Mouse (Mus musculus) limb, embryonic 14.5 days (tissue): ENCODE measurements at regions not wholly inside any gene's neighbourhood (a gene's known extent, or its start where the extent isn't known, plus 50 kb on each side); places are given as distances from the start of the nearest gene placed in this dataset.
"Not testable (repeated sequence)": the region's sequence is repeated elsewhere in the genome, so short reads cannot be mapped to it uniquely, and the experiment has no call there.

ENCODE experiments used
- ATAC-seq: fragments of 200-750 bp; cut with Nextera tagmentation; 2 replicates; pipeline ENCODE4 v1.8.0; 2017; ENCODE audit warnings: low read depth, moderate number of reproducible peaks, moderate TSS enrichment; ENCODE audit not compliant: low FRiP score
- DNase-seq: peaks from one replicate; pipeline ENCODE4 v3.0.0-alpha.2; 2015; ENCODE audit warnings: low spot score
- H3K27ac ChIP-seq: fragments of 300-500 bp; sonication (generic); replicated peaks from 2 replicates; pipeline ENCODE4 v1.5.1; 2014; ENCODE audit warnings: low read depth, mild to moderate bottlenecking, low read length, moderate library complexity, mixed read lengths
- H3K27me3 ChIP-seq: fragments of 300-500 bp; sonication (generic); 2 replicates; pipeline ENCODE4 v1.6.1; 2014; ENCODE audit warnings: low read length, mixed read lengths; ENCODE audit not compliant: control insufficient read depth, insufficient read depth
- H3K36me3 ChIP-seq: fragments of 300-500 bp; sonication (generic); 2 replicates; pipeline ENCODE4 v1.6.1; 2014; ENCODE audit warnings: mild to moderate bottlenecking, low read length, moderate library complexity, mixed read lengths; ENCODE audit not compliant: control insufficient read depth, insufficient read depth
- H3K4me1 ChIP-seq: fragments of 300-500 bp; sonication (generic); 2 replicates; pipeline ENCODE4 v1.6.1; 2014; ENCODE audit warnings: antibody characterized with exemption, low read length, mixed read lengths; ENCODE audit not compliant: control insufficient read depth, insufficient read depth
- H3K4me2 ChIP-seq: fragments of 300-500 bp; sonication (generic); replicated peaks from 2 replicates; pipeline ENCODE4 v1.6.1; 2014; ENCODE audit warnings: low read depth, mild to moderate bottlenecking, low read length, moderate library complexity; ENCODE audit not compliant: severe bottlenecking
- H3K4me3 ChIP-seq: fragments of 300-500 bp; sonication (generic); replicated peaks from 2 replicates; pipeline ENCODE4 v1.5.1; 2014; ENCODE audit warnings: low read length
- H3K9ac ChIP-seq: fragments of 300-500 bp; sonication (generic); 2 replicates; pipeline ENCODE4 v1.6.1; 2014; ENCODE audit warnings: mild to moderate bottlenecking, low read depth, low read length, moderate library complexity; ENCODE audit not compliant: severe bottlenecking
- H3K9me3 ChIP-seq: fragments of 300-500 bp; sonication (generic); 2 replicates; pipeline ENCODE4 v1.6.1; 2016; ENCODE audit warnings: low read length; ENCODE audit not compliant: control insufficient read depth
- POLR2A ChIP-seq: fragments of 200-500 bp; IDR thresholded peaks from 2 replicates; pipeline ENCODE4 v1.8.0; 2012; ENCODE audit warnings: inconsistent platforms, mild to moderate bottlenecking, moderate library complexity, borderline replicate concordance; ENCODE audit not compliant: insufficient read depth, insufficient read length; ENCODE audit errors: extremely low read depth
- WGBS: fragments of 180-500 bp; shearing (Covaris S2); extraction: QIAGEN DNeasy Blood & Tissue Kit; methylation state at CpG from one replicate; pipeline ENCODE4 v1.1.7; 2014; 5-methylcytosine and 5-hydroxymethylcytosine counted together

DNA sequence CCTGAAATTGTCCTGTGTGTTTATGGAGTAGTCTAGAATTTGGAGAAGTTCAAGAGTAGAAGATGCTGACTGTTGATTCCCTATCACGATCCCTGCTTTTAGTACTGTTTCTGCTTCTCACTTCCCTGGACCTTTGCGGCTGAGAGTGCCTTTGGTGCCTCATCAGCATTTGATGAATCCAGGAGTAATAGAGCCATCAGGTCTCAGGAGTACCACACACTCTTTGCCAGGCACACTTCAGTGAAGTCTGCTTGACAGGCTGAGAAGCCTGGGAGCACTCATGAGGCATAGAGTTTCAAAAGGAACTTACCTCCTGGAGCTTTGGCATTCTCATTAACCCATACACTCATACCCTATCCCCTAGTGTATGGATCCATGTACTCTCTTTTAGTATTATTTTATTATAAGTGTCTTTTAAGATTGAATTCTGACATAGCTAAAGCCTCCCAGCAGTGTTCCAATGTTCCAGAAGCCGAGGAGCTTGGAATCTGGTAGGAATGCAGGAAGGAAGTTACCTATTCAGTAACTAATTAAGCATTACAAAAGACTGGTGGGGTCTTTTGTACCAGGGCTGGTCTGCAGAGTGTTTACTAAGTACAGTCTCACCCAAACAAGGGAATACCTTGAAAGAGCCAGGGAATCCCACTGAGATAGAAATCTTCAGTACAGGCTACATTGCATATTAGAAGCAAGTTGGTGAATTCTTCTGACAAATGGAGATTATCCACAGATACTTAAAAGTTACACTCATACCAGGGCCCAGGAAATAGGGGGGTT is 139.7 kb downstream of the Tex13c3 start:
- H3K27me3 ChIP-seq, DNase-seq, H3K27ac ChIP-seq, H3K36me3 ChIP-seq, H3K9ac ChIP-seq, H3K4me2 ChIP-seq, H3K4me1 ChIP-seq, ATAC-seq, H3K4me3 ChIP-seq, H3K9me3 ChIP-seq: not testable (repeated sequence)
- 71% methylated on average over 3 of the region's 3 CpGs for WGBS

DNA sequence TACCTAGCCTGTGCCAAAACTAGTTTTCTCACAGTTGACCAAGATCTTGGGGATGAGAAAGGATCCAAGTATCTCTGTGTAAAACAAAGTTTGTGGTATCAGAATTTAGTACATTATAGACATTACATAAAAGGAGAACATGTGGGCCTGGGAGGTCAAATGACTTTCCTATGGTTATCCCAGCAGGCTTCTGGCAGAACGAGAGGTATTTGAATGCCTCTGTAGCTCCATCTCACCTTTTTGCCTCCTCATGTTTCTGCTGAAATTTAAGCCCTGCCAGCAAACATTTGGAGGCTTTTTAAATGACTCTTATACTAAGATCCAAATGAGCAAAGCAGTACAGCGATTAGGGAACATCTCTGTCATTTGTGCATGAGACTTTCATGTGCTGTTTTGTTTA is 167.8 kb downstream of the Tex13c3 start:
- WGBS, result 63% methylated on average over 2 of the region's 2 CpGs
- DNase-seq, result no peak
- H3K4me2 ChIP-seq, result no peak overlapping the region
- H3K36me3 ChIP-seq, result no peaks in the 10 kb centered on the region
- no peak overlapping the region for H3K4me3 ChIP-seq
- no peak overlapping the region for H3K27ac ChIP-seq
- H3K27me3 ChIP-seq, result no peaks in the 10 kb centered on the region
- ATAC-seq, result no peak
- H3K9me3 ChIP-seq, result no peaks in the 10 kb centered on the region
- no peak overlapping the region for H3K9ac ChIP-seq
- TF ChIP-seq POLR2A, result no peak
- H3K4me1 ChIP-seq, result no peaks in the 10 kb centered on the region

DNA sequence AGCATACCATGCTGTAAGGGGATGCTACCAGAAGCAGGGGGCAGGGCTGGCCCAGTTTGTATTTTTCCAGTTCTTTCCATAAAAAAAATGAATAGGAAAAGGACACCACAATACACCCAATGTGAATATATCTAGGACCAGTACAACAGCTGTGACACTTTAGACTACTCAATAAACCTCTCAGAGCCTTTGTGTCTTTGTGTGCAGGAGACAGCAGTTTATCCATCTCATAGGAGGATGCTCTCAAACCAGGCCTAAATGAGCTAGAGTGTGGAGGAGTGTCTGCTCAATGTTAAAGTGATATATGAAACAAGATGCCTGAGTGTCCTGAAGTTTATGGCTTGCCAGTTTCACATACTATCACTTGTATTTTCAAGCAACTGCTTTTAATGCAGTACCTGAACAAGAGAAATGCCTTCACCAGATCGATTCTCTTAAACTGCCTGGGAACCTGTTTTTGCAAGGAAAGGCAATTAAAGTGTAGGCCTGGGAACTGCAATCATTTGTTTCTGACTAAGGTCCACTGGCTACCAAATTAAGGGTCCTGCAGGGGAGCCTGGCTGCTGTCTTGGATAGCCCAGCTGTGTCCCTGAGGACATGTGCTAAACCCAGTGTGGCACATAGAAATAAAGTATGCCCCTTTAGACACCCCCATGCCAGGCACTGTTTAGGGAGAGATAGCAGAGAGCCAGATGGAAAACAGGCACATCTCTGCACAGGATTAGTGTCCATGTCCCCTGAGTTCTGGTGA is 169.1 kb downstream of the Tex13c3 start:
- H3K9ac ChIP-seq, result no peak overlapping the region
- no peaks in the 10 kb centered on the region for H3K36me3 ChIP-seq
- DNase-seq (no peak), ATAC-seq (no peak)
- H3K27ac ChIP-seq, result no peak overlapping the region
- no peaks in the 10 kb centered on the region for H3K4me1 ChIP-seq
- no peak overlapping the region for H3K4me3 ChIP-seq
- H3K4me2 ChIP-seq, result no peak overlapping the region
- no peaks in the 10 kb centered on the region for H3K9me3 ChIP-seq
- TF ChIP-seq POLR2A, result no peak
- no peaks in the 10 kb centered on the region for H3K27me3 ChIP-seq
- 29% methylated on average over 1 of the region's 1 CpGs for WGBS

DNA sequence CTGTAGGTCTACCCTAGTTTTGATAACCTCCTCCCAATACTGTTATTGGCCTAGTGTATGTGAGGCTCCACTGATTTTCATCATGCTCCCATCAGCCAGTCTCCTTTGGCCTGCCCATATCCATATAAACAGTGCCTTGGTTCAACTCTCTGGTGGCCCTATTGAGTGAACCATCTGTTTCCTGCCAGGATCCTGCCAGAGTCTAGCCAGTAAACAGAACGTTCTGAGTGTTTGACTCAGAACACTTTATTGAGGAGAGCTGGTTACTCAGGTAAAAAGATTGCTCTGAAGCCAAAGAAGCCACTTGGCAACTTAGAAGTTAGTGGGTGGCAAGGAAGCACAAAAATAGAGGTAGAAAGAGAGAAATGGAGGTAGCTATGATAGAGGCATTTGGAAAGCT is 169.7 kb downstream of the Tex13c3 start:
- no peak for TF ChIP-seq POLR2A
- Histone ChIP-seq H3K27me3 (no peaks in the 10 kb centered on the region), H3K36me3 (no peaks in the 10 kb centered on the region), H3K4me3 (no peak overlapping the region), H3K9ac (no peak overlapping the region), H3K4me1 (no peaks in the 10 kb centered on the region), H3K9me3 (no peaks in the 10 kb centered on the region), H3K27ac (no peak overlapping the region), H3K4me2 (no peak overlapping the region)
- WGBS, result 21% methylated on average over 1 of the region's 1 CpGs
- ATAC-seq (no peak), DNase-seq (no peak)

DNA sequence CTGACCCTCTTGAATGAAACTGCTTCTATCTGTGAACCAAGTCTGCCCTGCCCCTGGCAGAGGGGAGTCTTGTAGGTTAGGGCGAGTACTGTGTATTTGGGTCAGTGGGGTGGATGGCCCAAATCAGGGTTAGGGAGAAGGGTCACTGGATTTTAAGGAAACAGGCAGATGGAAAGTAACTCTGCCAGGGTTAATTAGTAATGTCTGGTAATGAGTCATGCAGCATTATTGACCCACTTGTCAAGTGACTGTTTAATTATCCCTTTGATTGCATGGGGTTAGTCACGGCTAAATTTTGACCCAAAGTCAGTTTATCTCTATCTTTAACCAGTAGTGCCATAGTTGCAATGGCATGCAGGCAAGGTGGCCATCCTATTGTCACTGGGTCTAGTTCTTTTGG is 192.9 kb downstream of the Tex13c3 start:
- ATAC-seq, result no peak
- DNase-seq, result no peak
- WGBS, result 97% methylated on average over 2 of the region's 2 CpGs
- H3K4me2 ChIP-seq, result no peak overlapping the region
- H3K27ac ChIP-seq, result no peak overlapping the region
- no peaks in the 10 kb centered on the region for H3K36me3 ChIP-seq
- H3K27me3 ChIP-seq, result no peaks in the 10 kb centered on the region
- TF ChIP-seq POLR2A, result no peak
- no peaks in the 10 kb centered on the region for H3K4me1 ChIP-seq
- H3K4me3 ChIP-seq, result no peak overlapping the region
- no peaks in the 10 kb centered on the region for H3K9me3 ChIP-seq
- H3K9ac ChIP-seq, result no peak overlapping the region

DNA sequence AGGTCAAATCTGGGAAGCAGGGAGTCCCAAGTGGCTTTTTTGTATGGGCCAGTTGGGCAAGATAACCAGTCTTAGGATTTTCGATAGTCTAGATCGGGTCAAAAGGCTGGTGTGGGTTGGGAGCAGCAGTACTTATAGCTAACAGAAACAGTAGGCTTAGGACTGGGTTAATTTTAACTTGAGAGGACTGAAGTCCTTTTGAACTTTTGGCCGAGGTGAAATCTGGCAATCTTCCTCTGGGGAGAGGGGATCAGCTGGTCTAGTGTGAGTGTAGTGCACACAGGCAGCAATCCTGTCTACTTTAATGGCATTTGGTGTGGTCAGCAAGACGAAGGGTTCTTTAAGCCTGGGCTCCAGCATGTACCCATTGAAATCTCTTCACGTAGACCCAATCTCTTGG is 194.7 kb downstream of the Tex13c3 start:
- no peaks in the 10 kb centered on the region for H3K4me1 ChIP-seq
- ATAC-seq (no peak), DNase-seq (no peak)
- WGBS, result 85% methylated on average over 5 of the region's 5 CpGs
- no peak overlapping the region for H3K4me3 ChIP-seq
- no peaks in the 10 kb centered on the region for H3K9me3 ChIP-seq
- no peak for TF ChIP-seq POLR2A
- H3K27me3 ChIP-seq, result no peaks in the 10 kb centered on the region
- H3K9ac ChIP-seq, result no peak overlapping the region
- H3K27ac ChIP-seq, result no peak overlapping the region
- H3K36me3 ChIP-seq, result no peaks in the 10 kb centered on the region
- H3K4me2 ChIP-seq, result no peak overlapping the region
